Comparison of ENCODE assay signal across 8 mouse cellular contexts in the genomic region with DNA sequence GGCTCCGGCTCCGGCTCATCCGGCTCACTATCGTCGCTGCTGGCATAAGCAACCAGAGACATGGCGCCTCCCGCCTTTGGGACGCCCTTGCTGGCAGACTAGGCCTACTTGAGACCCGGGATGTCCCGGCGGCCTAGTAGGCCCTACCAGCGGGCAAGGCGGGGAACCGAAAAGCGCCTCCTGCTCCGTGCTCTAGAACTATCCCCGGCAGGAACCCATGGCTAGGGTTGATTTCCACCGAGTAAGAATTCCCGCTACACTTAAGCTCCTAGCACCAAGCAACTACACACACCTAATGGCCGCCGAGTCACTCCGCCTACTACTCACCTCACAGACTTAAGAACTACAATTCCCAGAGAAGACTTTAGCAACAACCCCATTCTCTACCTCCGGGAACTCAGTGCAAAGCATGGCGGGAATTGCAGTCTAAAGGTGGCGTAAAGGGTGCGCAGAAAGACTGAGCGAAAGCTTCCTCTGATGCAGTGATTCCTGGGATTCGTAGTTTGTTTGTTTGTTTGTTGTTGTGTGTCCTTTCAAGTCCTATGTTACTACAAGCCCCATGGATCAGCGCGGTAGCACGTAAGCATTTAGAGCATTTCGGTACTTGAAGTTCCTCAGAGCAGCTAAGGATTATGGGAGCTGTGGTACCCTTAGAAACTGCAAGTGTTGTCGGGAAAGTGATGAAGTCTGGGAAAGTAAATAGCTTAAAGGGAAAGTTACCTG. TPM values are rescaled to one million over a fixed set of nuclear protein-coding genes. Genes with fewer than 3 reads are reported as not detected.
A peak's percentile ranks its signal among the peaks of the same experiment; 100 is the strongest.
DNase-seq lines count a peak whose midpoint lies in the region; ATAC-seq and TF ChIP-seq lines count a peak whose summit lies in the region.

A gene (minus strand): TSS at position 328 of the 723 bp plus-strand sequence.

- H3K27ac ChIP-seq in bone marrow macrophage, adult 2 months (ENCODE audit: insufficient read depth, low read depth, low read length) = peak within 1 kb of the TSS; percentile 71
- H3K27ac ChIP-seq in embryonic fibroblast, embryonic 13.5 days (ENCODE audit: insufficient read depth, low read length) = peak within 1 kb of the TSS; percentile 58
- peak within 1 kb of the TSS; percentile 75 for H3K27ac ChIP-seq in kidney, embryonic 14.5 days (ENCODE audit: low read depth, low read length)
- H3K27ac ChIP-seq in limb, embryonic 15.5 days = peak within 1 kb of the TSS; percentile 92

- H3K4me3 ChIP-seq in bone marrow macrophage, adult 2 months (ENCODE audit: insufficient read depth, low read length) = peak within 1 kb of the TSS; percentile 74
- H3K4me3 ChIP-seq in embryonic fibroblast, embryonic 13.5 days (ENCODE audit: insufficient read depth, low read length) = peak within 1 kb of the TSS; percentile 84
- H3K4me3 ChIP-seq in kidney, embryonic 14.5 days (ENCODE audit: low read length) = peak within 1 kb of the TSS; percentile 98
- peak within 1 kb of the TSS; percentile 99 for H3K4me3 ChIP-seq in limb, embryonic 15.5 days

- no peak for TF ChIP-seq CTCF in bone marrow macrophage, adult 2 months (IDR thresholded peaks at IDR 0.05; ENCODE audit: low read depth, low read length)
- TF ChIP-seq CTCF in embryonic fibroblast, embryonic 13.5 days (IDR thresholded peaks at IDR 0.05; ENCODE audit: borderline replicate concordance, insufficient read depth, low read length) = no peak

- H3K4me1 ChIP-seq in bone marrow macrophage, adult 2 months (ENCODE audit: control insufficient read depth, insufficient read depth, low read length) = peaks cover 13% of the 10 kb centered on the region
- H3K4me1 ChIP-seq in embryonic fibroblast, embryonic 13.5 days (ENCODE audit: control insufficient read depth, insufficient read depth, low read length) = no peaks in the 10 kb centered on the region
- H3K4me1 ChIP-seq in kidney, embryonic 14.5 days (ENCODE audit: control insufficient read depth, insufficient read depth, low read length) = peaks cover 15% of the 10 kb centered on the region
- H3K4me1 ChIP-seq in limb, embryonic 15.5 days = peaks cover 20% of the 10 kb centered on the region

- peaks cover 3% of the 10 kb centered on the region; the same call in 1 of the 2 replicates for H3K36me3 ChIP-seq in kidney, embryonic 14.5 days (ENCODE audit: control insufficient read depth, insufficient read depth, low read length)
- peaks cover 4% of the 10 kb centered on the region for H3K36me3 ChIP-seq in limb, embryonic 15.5 days

- ATAC-seq in kidney, embryonic 14.5 days (ENCODE audit: low FRiP score, low TSS enrichment) = peak; percentile 96
- ATAC-seq in limb, embryonic 15.5 days (ENCODE audit: insufficient number of reproducible peaks, low FRiP score, low TSS enrichment, low read depth) = peak; percentile 99

- H3K9me3 ChIP-seq in kidney, embryonic 14.5 days (ENCODE audit: control insufficient read depth, low read length) = no peaks in the 10 kb centered on the region
- H3K9me3 ChIP-seq in limb, embryonic 15.5 days = no peaks in the 10 kb centered on the region

- DNase-seq in A20 (ENCODE audit: low read depth, low spot score) = peak; percentile 97
- peak; percentile 98 to 99 for DNase-seq in heart, adult 9 months (ENCODE audit: low spot score in 2 of 2)
- peak; percentile 84 to 89 for DNase-seq in monocyte, adult 2 months (ENCODE audit: low read depth in 1 of 2, low spot score in 2 of 2)
- DNase-seq in spleen, postnatal 36 days (ENCODE audit: low spot score in 2 of 2) = peak; percentile 96 to 98

- peak within 1 kb of the TSS; percentile 95 for H3K9ac ChIP-seq in kidney, embryonic 14.5 days (ENCODE audit: low read depth, low read length)
- peak within 1 kb of the TSS; percentile 96 for H3K9ac ChIP-seq in limb, embryonic 15.5 days

- under 1% methylated on average over 33 of the region's 33 CpGs for whole genome bisulfite sequencing in kidney, embryonic 14.5 days
- under 1% methylated on average over 33 of the region's 33 CpGs for WGBS in limb, embryonic 15.5 days

- H3K27me3 ChIP-seq in kidney, embryonic 14.5 days (ENCODE audit: control insufficient read depth, insufficient read depth, low read length) = no peaks in the 10 kb centered on the region
- no peaks in the 10 kb centered on the region for H3K27me3 ChIP-seq in limb, embryonic 15.5 days

- TF ChIP-seq POLR2A in bone marrow macrophage, adult 2 months (IDR thresholded peaks at IDR 0.05; ENCODE audit: borderline replicate concordance, low read depth, low read length) = no peak
- peak; percentile 67 for TF ChIP-seq POLR2A in embryonic fibroblast, embryonic 13.5 days (IDR thresholded peaks at IDR 0.05; ENCODE audit: low read depth, low read length)

- H3K4me2 ChIP-seq in kidney, embryonic 14.5 days (replicated peaks; ENCODE audit: low read depth, low read length) = peak within 1 kb of the TSS; percentile 85
- H3K4me2 ChIP-seq in limb, embryonic 15.5 days = peak within 1 kb of the TSS; percentile 69

RNA-seq across cellular contexts. Expression of the gene that starts here (rescaled TPM):
- 31.2 and 34.8 TPM in 2 replicates for polyA plus RNA-seq in bone marrow macrophage, adult 2 months (2012; ENCODE audit: insufficient read depth, insufficient read length, missing spikeins)
- 27.5 and 34.2 TPM in 2 replicates for polyA plus RNA-seq in embryonic fibroblast, embryonic 13.5 days (2011; ENCODE audit: insufficient read length, low read depth, missing spikeins)
- polyA plus RNA-seq in kidney, embryonic 14.5 days (2014; fragmentation: Nextera tagmentation; extraction: Ambion mirVana) = 15.6 and 16.6 TPM in 2 replicates
- polyA plus RNA-seq in limb, embryonic 15.5 days (2015; fragmentation: Nextera tagmentation; extraction: Ambion mirVana) = 13.1 and 15.0 TPM in 2 replicates

Comparison
In these comparisons a context has a peak if more than half of its experiments do, and no peak if none do; other contexts are left out.
1. Peak in every context shown above with its lines: DNase-seq, ATAC-seq, H3K4me3 ChIP-seq and H3K27ac ChIP-seq.